Mouse (Mus musculus): ENCODE data around the gene Frmd5.

DNA sequence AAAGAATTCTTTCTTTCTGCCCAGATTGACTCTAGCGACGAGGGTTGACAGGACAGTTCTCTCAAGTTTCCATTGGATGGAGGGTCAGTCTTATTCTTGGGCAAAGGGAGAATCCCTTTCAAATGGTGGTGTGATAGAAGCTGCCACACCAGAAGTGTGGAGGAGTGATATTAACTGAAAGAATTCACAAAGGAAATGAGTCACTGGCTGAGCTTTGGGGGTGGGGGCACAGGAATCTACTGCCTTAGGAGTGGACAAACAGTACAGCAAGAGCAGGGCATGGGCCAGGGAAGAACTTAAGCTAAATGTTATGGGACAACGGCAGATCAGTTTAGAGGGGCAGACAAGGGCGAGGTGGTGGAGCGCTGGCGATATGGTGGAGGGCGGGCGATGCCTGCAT is 206.2 kb downstream of the Frmd5 start:
- TF ChIP-seq POLR2A (IDR thresholded peaks at IDR 0.05; ENCODE audit: low read depth, low read length) (no peak), CTCF (IDR thresholded peaks at IDR 0.05; ENCODE audit: extremely low read depth, insufficient read length, insufficient replicate concordance, low read depth, low read length) (no peak)
